13 mouse cellular contexts compared by ENCODE assay signal in genomic region chr19:57005062-57005461, GRCm38 (mm10). TPM values are rescaled to one million over a fixed set of nuclear protein-coding genes. Genes with fewer than 3 reads are reported as not detected.
DNase-seq lines count a peak whose midpoint lies in the region; ATAC-seq and TF ChIP-seq lines count a peak whose summit lies in the region.
"Had no signal": no experiment of that assay in that cellular context is flagged by ENCODE, and none has a peak within 500 bp of the region (broad histone marks: within the 10 kb centered on the region; RNA-seq: fewer than 3 reads in every experiment).

No protein-coding gene starts in this region.

- no peaks in the 10 kb centered on the region for H3K9me3 ChIP-seq in kidney, embryonic 15.5 days (replicated peaks)
- H3K9me3 ChIP-seq in stomach, postnatal 0 days (ENCODE audit: control insufficient read depth, low read length) = no peaks in the 10 kb centered on the region
- H3K9me3 ChIP-seq: embryonic facial prominence, embryonic 13.5 days; forebrain, embryonic 15.5 days; liver, embryonic 15.5 days; midbrain, embryonic 15.5 days had no signal

- no peak for TF ChIP-seq CTCF in stomach, postnatal 0 days (IDR thresholded peaks at IDR 0.05; ENCODE audit: low read depth)

- peaks cover 60% of the 10 kb centered on the region for H3K4me1 ChIP-seq in kidney, embryonic 15.5 days
- no peaks in the 10 kb centered on the region for H3K4me1 ChIP-seq in stomach, postnatal 0 days (replicated peaks; ENCODE audit: control insufficient read depth, insufficient read depth)
- H3K4me1 ChIP-seq: liver, embryonic 15.5 days had no signal

- peak; percentile 72 for DNase-seq in kidney, postnatal 10 days
- DNase-seq in cerebellum, adult 8-10 months = peak; percentile 85
- DNase-seq in gastrocnemius, postnatal 25 days = peak; percentile 72
- DNase-seq in lung, postnatal 10 days = peak; percentile 64
- DNase-seq in layer of hippocampus, postnatal 36 days = no peak
- no peak for DNase-seq in right cerebral cortex, postnatal 14 days
- DNase-seq in stomach, postnatal 0 days (ENCODE audit: low spot score) = no peak
- DNase-seq: thymus, postnatal 4 days had no signal

- no peak overlapping the region for H3K27ac ChIP-seq in kidney, embryonic 15.5 days
- H3K27ac ChIP-seq in stomach, postnatal 0 days (replicated peaks) = no peak overlapping the region
- H3K27ac ChIP-seq: embryonic facial prominence, embryonic 13.5 days; forebrain, embryonic 15.5 days; liver, embryonic 15.5 days; midbrain, embryonic 15.5 days had no signal

- no peak overlapping the region for H3K4me3 ChIP-seq in kidney, embryonic 15.5 days (replicated peaks)
- H3K4me3 ChIP-seq in stomach, postnatal 0 days (ENCODE audit: low read depth, low read length) = no peak overlapping the region
- H3K4me3 ChIP-seq: embryonic facial prominence, embryonic 13.5 days; forebrain, embryonic 15.5 days; liver, embryonic 15.5 days; midbrain, embryonic 15.5 days had no signal

- no peak for TF ChIP-seq EP300 in stomach, postnatal 0 days (optimal IDR thresholded peaks at IDR 0.05)

- no peak for ATAC-seq in kidney, embryonic 15.5 days (replicated peaks; ENCODE audit: low FRiP score)
- ATAC-seq in stomach, postnatal 0 days (ENCODE audit: low FRiP score, low TSS enrichment) = no peak
- ATAC-seq: forebrain, embryonic 15.5 days; midbrain, embryonic 15.5 days had no signal

- H3K9ac ChIP-seq in kidney, embryonic 15.5 days = no peak overlapping the region
- H3K9ac ChIP-seq in stomach, postnatal 0 days (ENCODE audit: low read length) = no peak overlapping the region
- H3K9ac ChIP-seq: embryonic facial prominence, embryonic 13.5 days; forebrain, embryonic 15.5 days; liver, embryonic 15.5 days; midbrain, embryonic 15.5 days had no signal

- H3K36me3 ChIP-seq in kidney, embryonic 15.5 days = no peaks in the 10 kb centered on the region
- no peaks in the 10 kb centered on the region for H3K36me3 ChIP-seq in stomach, postnatal 0 days (ENCODE audit: control insufficient read depth, insufficient read depth, low read length)
- H3K36me3 ChIP-seq: embryonic facial prominence, embryonic 13.5 days; forebrain, embryonic 15.5 days; liver, embryonic 15.5 days; midbrain, embryonic 15.5 days had no signal

- 93% methylated on average over 4 of the region's 4 CpGs for WGBS in kidney, embryonic 15.5 days
- 71% methylated on average over 4 of the region's 4 CpGs for WGBS in stomach, postnatal 0 days

- H3K27me3 ChIP-seq in kidney, embryonic 15.5 days = peaks cover 10% of the 10 kb centered on the region
- H3K27me3 ChIP-seq in stomach, postnatal 0 days (ENCODE audit: control insufficient read depth, insufficient read depth, low read length) = 0 out of 2 replicates have a peak, but pooled peaks cover 2% of the 10 kb centered on the region

- H3K4me2 ChIP-seq in kidney, embryonic 15.5 days = no peak overlapping the region
- H3K4me2 ChIP-seq in stomach, postnatal 0 days (replicated peaks; ENCODE audit: low read depth) = no peak overlapping the region
- H3K4me2 ChIP-seq: embryonic facial prominence, embryonic 13.5 days; forebrain, embryonic 15.5 days; liver, embryonic 15.5 days; midbrain, embryonic 15.5 days had no signal

RNA-seq across cellular contexts. Expression of gene Afap1l2, which starts 3.0 kb away (rescaled TPM):
- polyA plus RNA-seq in kidney, embryonic 15.5 days (2015; fragmentation: Nextera tagmentation; extraction: Ambion mirVana) = 16.8 and 18.3 TPM in 2 replicates
- 1 to 10 TPM; 2.3 to 3.8 TPM for total RNA-seq in gastrocnemius, postnatal 25 days (2021)
- 10 to 100 TPM; 11.5 to 14.7 TPM for total RNA-seq in layer of hippocampus, postnatal 36 days (2021)
- 9.0 and 11.0 TPM in 2 replicates for polyA plus RNA-seq in stomach, postnatal 0 days (2015; fragmentation: Nextera tagmentation; extraction: Ambion mirVana)

Comparison
In these comparisons a context has a peak if more than half of its experiments do, and no peak if none do; other contexts are left out.
1. DNase-seq: peak in kidney, postnatal 10 days (single experiment), cerebellum, adult 8-10 months (single experiment), gastrocnemius, postnatal 25 days (single experiment) and lung, postnatal 10 days (single experiment); none in layer of hippocampus, postnatal 36 days (0 of 2), right cerebral cortex, postnatal 14 days (single experiment) and stomach, postnatal 0 days (single experiment).